Mouse (Mus musculus) bone marrow, adult 2 months (tissue): ENCODE results near the gene Zswim4.

ENCODE experiments used
- CTCF ChIP-seq: fragments of 200-500 bp; IDR thresholded peaks from 2 replicates; pipeline ENCODE4 v1.5.1; 2011; ENCODE audit warnings: low read length, control low read depth; ENCODE audit not compliant: control insufficient read depth, insufficient read depth
- POLR2A ChIP-seq: fragments of 200-500 bp; IDR thresholded peaks from 2 replicates; pipeline ENCODE4 v1.6.1; 2011; ENCODE audit warnings: low read depth, mild to moderate bottlenecking, control low read depth, low read length, borderline replicate concordance; ENCODE audit not compliant: control insufficient read depth

DNA sequence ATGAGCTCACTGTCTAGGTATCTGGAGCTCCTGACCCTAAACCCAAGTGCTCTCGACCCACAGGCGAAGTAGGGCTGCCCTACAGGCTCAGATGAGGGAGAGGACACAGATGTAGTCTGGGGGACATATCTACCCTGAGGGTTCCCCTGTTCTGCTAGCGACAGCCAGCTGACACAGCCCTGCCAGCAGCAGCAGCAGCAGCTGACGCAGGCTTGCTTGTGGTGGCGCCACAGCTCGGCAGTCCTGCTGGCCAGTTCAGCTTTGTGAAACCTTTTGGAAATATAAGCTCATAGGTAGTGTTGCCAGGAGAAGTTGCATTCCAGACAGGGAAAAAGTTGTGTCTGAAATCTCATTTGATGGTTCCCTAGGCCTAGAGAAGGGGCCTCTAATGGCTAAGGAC, 4.3 kb upstream of the Zswim4 start:
- no peak for TF ChIP-seq POLR2A
- TF ChIP-seq CTCF, result no peak
